Mouse (Mus musculus) stomach, embryonic 16.5 days (tissue): ENCODE measurements at regions not wholly inside any gene's neighbourhood (a gene's known extent, or its start where the extent isn't known, plus 50 kb on each side); places are given as distances from the start of the nearest gene placed in this dataset.

Experiments used
- ATAC-seq: fragments of 200-750 bp; cut with Nextera tagmentation; 2 replicates; pipeline ENCODE4 v1.8.0; 2017; ENCODE audit warnings: moderate number of reproducible peaks, moderate TSS enrichment; ENCODE audit not compliant: insufficient read depth, low FRiP score
- H3K27ac ChIP-seq: fragments of 300-500 bp; sonication (generic); 2 replicates; pipeline ENCODE4 v1.5.1; 2014; ENCODE audit warnings: low read length
- H3K27me3 ChIP-seq: fragments of 300-500 bp; sonication (generic); 2 replicates; pipeline ENCODE4 v1.6.1; 2014; ENCODE audit warnings: low read length, control low read depth, mixed read lengths; ENCODE audit not compliant: control insufficient read depth, insufficient read depth
- H3K36me3 ChIP-seq: fragments of 300-500 bp; sonication (generic); 2 replicates; pipeline ENCODE4 v1.6.1; 2014; ENCODE audit warnings: low read length; ENCODE audit not compliant: control insufficient read depth, insufficient read depth
- H3K4me1 ChIP-seq: fragments of 300-500 bp; sonication (generic); 2 replicates; pipeline ENCODE4 v1.6.1; 2014; ENCODE audit warnings: low read length, control low read depth, mixed read lengths; ENCODE audit not compliant: control insufficient read depth, insufficient read depth
- H3K4me2 ChIP-seq: fragments of 300-500 bp; sonication (generic); 2 replicates; pipeline ENCODE4 v1.6.1; 2014; ENCODE audit warnings: low read depth, low read length, mixed read lengths
- H3K4me3 ChIP-seq: fragments of 300-500 bp; sonication (generic); replicated peaks from 2 replicates; pipeline ENCODE4 v1.5.1; 2014; ENCODE audit warnings: mild to moderate bottlenecking, low read length
- H3K9ac ChIP-seq: fragments of 300-500 bp; sonication (generic); 2 replicates; pipeline ENCODE4 v1.6.1; 2014; ENCODE audit warnings: low read length
- H3K9me3 ChIP-seq: fragments of 300-500 bp; sonication (generic); replicated peaks from 2 replicates; pipeline ENCODE4 v1.6.1; 2016; ENCODE audit warnings: low read length, control low read depth; ENCODE audit not compliant: control insufficient read depth
- WGBS: fragments of 180-500 bp; shearing (Covaris S2); extraction: QIAGEN DNeasy Blood & Tissue Kit; methylation state at CpG from one replicate; pipeline ENCODE4 v1.1.7; 2014; 5-methylcytosine and 5-hydroxymethylcytosine counted together

DNA sequence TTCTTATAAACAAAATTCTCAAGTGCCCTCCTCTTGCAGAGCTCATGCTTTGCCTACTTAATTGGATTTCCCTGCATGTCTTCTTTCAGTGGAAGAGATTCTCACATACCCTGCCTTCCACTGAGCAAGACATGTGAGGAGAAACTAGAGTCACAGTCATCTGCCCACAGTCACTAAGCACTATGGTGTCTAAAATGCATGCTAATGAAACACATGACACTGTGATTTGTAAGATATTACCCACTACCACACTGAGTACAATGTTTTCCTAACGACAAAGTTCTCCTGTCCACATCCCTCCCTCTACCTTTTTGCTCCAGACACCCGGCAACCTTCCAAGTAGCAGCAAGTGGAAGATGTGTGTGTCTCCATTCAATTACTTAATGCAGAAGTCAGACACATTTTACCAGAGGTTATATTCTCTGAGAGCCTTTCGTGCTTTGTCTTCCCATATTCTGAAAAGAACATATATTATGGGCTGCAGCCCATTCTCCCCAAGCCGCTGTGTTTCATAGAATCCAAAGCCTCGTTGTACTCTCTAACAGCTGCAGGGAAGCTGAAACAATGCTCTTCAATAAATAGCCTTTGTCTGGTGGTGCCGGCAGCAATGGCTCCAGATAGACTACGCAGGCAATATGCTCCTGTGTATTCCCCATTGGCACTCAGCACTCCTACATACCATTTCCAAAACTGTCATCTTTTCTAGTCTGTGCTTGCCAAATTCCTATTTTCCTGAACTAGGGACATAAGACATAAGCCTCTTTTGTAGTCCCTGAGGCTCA is 670.7 kb downstream of the Poteg start:
- Histone ChIP-seq H3K4me3 (no peak overlapping the region), H3K27me3 (no peaks in the 10 kb centered on the region), H3K9me3 (no peaks in the 10 kb centered on the region), H3K9ac (no peak overlapping the region), H3K36me3 (no peaks in the 10 kb centered on the region), H3K4me1 (no peaks in the 10 kb centered on the region), H3K4me2 (no peak overlapping the region), H3K27ac (no peak overlapping the region)
- no peak for ATAC-seq
- 80% methylated on average over 7 of the region's 7 CpGs for WGBS

DNA sequence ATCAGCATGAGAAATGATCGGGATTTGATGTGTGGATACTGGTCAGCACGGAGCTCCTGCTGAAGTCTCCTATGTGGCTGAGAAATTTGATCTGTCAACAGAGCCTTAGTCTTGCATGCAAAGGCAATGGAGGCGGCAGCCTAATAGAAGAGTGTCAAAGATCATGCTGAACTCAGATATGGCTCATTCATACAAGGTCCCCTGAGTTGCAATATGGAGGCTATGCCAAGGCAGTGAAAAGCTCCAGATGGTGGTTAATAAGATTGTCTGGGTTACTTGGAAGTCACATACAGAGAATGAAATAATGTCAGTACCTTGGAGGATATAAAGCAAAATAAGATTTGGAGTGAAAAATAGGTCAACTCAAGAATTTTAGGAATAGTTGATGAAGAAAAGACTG is 677.6 kb downstream of the Poteg start:
- no peak overlapping the region for H3K4me2 ChIP-seq
- WGBS = 37% methylated on average over 3 of the region's 3 CpGs
- H3K36me3 ChIP-seq = no peaks in the 10 kb centered on the region
- no peak overlapping the region for H3K4me3 ChIP-seq
- H3K4me1 ChIP-seq = no peaks in the 10 kb centered on the region
- H3K9ac ChIP-seq = no peak overlapping the region
- no peaks in the 10 kb centered on the region for H3K27me3 ChIP-seq
- H3K27ac ChIP-seq = no peak overlapping the region
- ATAC-seq = no peak
- no peaks in the 10 kb centered on the region for H3K9me3 ChIP-seq

DNA sequence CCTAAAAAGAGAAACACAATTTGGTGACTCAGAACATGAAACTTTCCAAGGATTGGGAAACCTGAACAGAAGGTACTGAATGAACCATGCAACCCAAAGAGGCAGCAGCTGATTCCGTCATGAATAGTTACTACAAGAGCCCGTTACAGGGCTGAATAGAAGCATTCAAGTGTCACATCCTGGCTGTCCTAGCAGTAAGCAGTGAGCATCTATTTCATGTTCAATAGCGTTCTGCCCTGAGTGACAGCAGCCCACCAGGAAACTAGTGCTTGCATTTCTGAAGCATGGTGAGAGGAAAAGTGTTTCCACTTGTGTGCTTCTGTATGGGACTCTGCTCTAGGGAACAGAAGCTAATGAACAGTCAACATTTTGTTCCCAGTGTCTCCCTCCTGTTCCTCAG is 694.4 kb downstream of the Poteg start:
- 66% methylated on average over 3 of the region's 3 CpGs for WGBS
- Histone ChIP-seq H3K4me3 (no peak overlapping the region), H3K36me3 (no peaks in the 10 kb centered on the region), H3K9me3 (no peaks in the 10 kb centered on the region), H3K9ac (no peak overlapping the region), H3K4me2 (no peak overlapping the region), H3K27ac (no peak overlapping the region), H3K4me1 (no peaks in the 10 kb centered on the region), H3K27me3 (no peaks in the 10 kb centered on the region)
- no peak for ATAC-seq

GRCm38 (mm10) chr8:28148599-28149452 is 701.4 kb downstream of the Poteg start:
- no peak overlapping the region for H3K4me2 ChIP-seq
- no peak for ATAC-seq
- no peaks in the 10 kb centered on the region for H3K4me1 ChIP-seq
- WGBS = 62% methylated on average over 14 of the region's 14 CpGs
- H3K4me3 ChIP-seq = no peak overlapping the region
- H3K27ac ChIP-seq = no peak overlapping the region
- no peak overlapping the region for H3K9ac ChIP-seq
- H3K9me3 ChIP-seq = no peaks in the 10 kb centered on the region
- no peaks in the 10 kb centered on the region for H3K36me3 ChIP-seq
- no peaks in the 10 kb centered on the region for H3K27me3 ChIP-seq

GRCm38 (mm10) chr8:28149453-28149767 is 701.9 kb downstream of the Poteg start:
- no peak overlapping the region for H3K27ac ChIP-seq
- no peaks in the 10 kb centered on the region for H3K4me1 ChIP-seq
- H3K27me3 ChIP-seq = no peaks in the 10 kb centered on the region
- no peak overlapping the region for H3K4me3 ChIP-seq
- no peaks in the 10 kb centered on the region for H3K9me3 ChIP-seq
- no peaks in the 10 kb centered on the region for H3K36me3 ChIP-seq
- no peak overlapping the region for H3K9ac ChIP-seq
- 69% methylated on average over 3 of the region's 3 CpGs for WGBS
- ATAC-seq = no peak
- H3K4me2 ChIP-seq = no peak overlapping the region

GRCm38 (mm10) chr8:28160651-28161050 is 713.2 kb downstream of the Poteg start:
- H3K27me3 ChIP-seq = no peaks in the 10 kb centered on the region
- H3K9ac ChIP-seq = no peak overlapping the region
- 84% methylated on average over 4 of the region's 4 CpGs for WGBS
- no peaks in the 10 kb centered on the region for H3K4me1 ChIP-seq
- no peak overlapping the region for H3K27ac ChIP-seq
- H3K4me2 ChIP-seq = no peak overlapping the region
- H3K9me3 ChIP-seq = no peaks in the 10 kb centered on the region
- ATAC-seq = no peak
- no peaks in the 10 kb centered on the region for H3K36me3 ChIP-seq
- no peak overlapping the region for H3K4me3 ChIP-seq

GRCm38 (mm10) chr8:28168036-28168435 is 720.6 kb downstream of the Poteg start:
- Histone ChIP-seq H3K4me3 (no peak overlapping the region), H3K27ac (no peak overlapping the region), H3K9ac (no peak overlapping the region), H3K36me3 (no peaks in the 10 kb centered on the region), H3K9me3 (no peaks in the 10 kb centered on the region), H3K27me3 (no peaks in the 10 kb centered on the region), H3K4me1 (no peaks in the 10 kb centered on the region), H3K4me2 (no peak overlapping the region)
- 43% methylated on average over 1 of the region's 1 CpGs for WGBS
- no peak for ATAC-seq

DNA sequence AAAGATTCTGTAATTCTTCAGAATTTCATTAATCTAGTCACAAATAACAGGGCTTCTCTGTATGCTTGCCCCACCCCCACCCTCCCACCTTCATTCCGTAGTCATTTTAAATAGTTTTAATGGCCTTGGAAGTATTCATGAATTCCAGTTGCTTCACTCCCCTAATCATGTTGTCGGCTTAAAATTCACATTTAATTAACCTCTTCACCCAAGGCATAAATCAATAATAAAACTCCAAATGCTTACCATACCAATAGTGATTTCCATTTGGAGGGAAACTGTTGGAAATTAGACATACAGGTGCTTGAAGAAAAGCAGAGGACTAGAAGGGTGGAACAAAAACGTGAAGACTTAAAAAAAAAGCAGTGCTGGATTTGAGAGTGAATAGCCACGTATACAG is 724.0 kb downstream of the Poteg start:
- H3K27me3 ChIP-seq = no peaks in the 10 kb centered on the region
- 54% methylated on average over 4 of the region's 4 CpGs for WGBS
- H3K9ac ChIP-seq = no peak overlapping the region
- H3K36me3 ChIP-seq = no peaks in the 10 kb centered on the region
- H3K4me1 ChIP-seq = no peaks in the 10 kb centered on the region
- no peak for ATAC-seq
- H3K27ac ChIP-seq = no peak overlapping the region
- H3K4me3 ChIP-seq = no peak overlapping the region
- H3K4me2 ChIP-seq = no peak overlapping the region
- no peaks in the 10 kb centered on the region for H3K9me3 ChIP-seq

GRCm38 (mm10) chr8:28195943-28196342 is 748.5 kb downstream of the Poteg start:
- Histone ChIP-seq H3K4me2 (no peak overlapping the region), H3K9ac (no peak overlapping the region), H3K36me3 (no peaks in the 10 kb centered on the region), H3K4me1 (no peaks in the 10 kb centered on the region), H3K27me3 (no peaks in the 10 kb centered on the region), H3K9me3 (no peaks in the 10 kb centered on the region), H3K4me3 (no peak overlapping the region), H3K27ac (no peak overlapping the region)
- ATAC-seq = no peak
- 37% methylated on average over 1 of the region's 1 CpGs for WGBS
